Mouse (Mus musculus): Measurements from ENCODE around the gene Slco1a5.
"Not testable (repeated sequence)": the region's sequence is repeated elsewhere in the genome, so short reads cannot be mapped to it uniquely, and the experiment has no call there.

Slco1a5 gene

GRCm38 (mm10) chr6:142322881-142323280 lies at the start of gene Slco1a5:
Gene Slco1a5, minus strand, starts transcription at chr6:142322981.
- DNase-seq (ENCODE audit: extremely low spot score): no peak

- no peak for DNase-seq (ENCODE audit: extremely low spot score)
These were observed 46.8 kb upstream of the Slco1a5 start for GRCm38 (mm10) chr6:142369568-142369967.

- DNase-seq (ENCODE audit: extremely low spot score): no peak
These were observed 44.8 kb upstream of the Slco1a5 start for GRCm38 (mm10) chr6:142367565-142367964.

DNA sequence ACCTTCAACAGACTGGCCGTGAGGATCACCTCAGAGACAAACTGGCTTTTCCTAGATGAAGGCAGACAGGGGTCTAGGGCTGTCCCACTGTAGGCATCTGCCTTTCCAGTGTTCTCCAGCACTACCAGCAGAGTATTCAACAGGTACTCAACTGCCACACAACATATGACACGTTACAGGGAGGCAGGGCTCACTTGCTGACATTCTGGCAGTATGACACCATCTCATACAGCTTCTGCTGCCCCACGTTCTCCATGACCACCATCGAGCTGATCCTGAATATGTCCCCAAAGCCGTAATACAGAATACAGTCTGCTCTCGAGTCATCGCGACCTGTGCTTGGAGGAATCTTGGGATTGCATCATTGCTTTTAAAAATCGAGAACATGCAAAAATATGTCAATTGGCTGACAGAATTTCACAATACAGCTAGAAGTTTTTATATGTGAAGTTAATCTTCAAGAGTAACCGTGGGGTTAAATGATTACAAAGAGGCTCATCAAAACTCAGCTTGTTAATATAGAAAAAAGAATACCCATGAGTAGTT lies 43.8 kb upstream of the Slco1a5 start:
- no peak for DNase-seq (ENCODE audit: extremely low spot score)

- no peak for DNase-seq (ENCODE audit: extremely low spot score)
These were observed 43.1 kb upstream of the Slco1a5 start for GRCm38 (mm10) chr6:142365742-142366472.

DNA sequence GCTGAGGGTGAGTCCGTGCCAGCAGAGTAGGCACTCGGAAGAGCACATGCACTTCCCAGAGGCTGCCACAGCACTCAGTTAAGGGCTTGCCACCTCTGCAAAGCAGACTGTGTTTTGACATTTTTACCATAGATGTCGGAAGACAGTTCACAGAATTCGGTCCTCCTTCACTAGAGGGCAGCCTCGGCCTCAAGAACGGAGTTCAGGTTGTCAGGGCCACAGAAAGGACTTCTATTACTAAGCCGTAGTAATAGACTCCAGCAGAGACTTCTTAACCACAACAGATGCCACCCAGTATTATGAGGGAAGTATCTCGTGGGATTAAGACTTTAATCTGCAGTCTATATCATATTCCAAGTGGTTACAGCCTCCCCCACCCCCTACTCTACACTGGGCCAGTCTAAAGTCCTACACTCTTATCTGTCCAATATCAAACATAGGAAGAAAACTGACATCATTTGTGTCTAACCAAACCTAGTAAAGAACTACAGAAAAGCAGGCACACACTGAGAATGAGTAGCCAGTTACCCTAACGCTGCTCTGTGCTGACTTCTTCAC lies 40.3 kb upstream of the Slco1a5 start:
- DNase-seq (ENCODE audit: extremely low spot score): no peak

GRCm38 (mm10) chr6:142362036-142362435 lies 39.3 kb upstream of the Slco1a5 start:
- no peak for DNase-seq (ENCODE audit: extremely low spot score)

- no peak for DNase-seq (ENCODE audit: extremely low spot score)
These were observed 34.3 kb upstream of the Slco1a5 start for GRCm38 (mm10) chr6:142357106-142357505.

DNA sequence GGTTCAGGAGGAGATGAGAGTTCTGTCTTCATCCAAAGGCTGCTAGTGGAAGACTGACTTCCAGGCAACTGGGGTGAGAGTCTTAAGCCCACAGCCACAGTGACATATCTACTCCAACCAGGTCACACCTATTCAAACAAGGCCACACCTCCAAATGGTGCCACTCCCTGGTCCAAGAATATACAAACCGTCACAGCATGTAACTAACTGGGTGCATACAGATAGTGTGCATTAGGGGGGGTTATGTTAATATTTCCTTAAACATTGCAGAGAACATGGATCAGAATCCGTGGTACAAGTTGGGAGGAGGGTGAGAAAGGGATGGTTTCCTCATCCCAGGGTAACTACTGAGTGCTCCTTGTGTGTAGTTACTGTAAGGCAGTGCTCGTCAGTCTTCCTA lies 29.3 kb upstream of the Slco1a5 start:
- DNase-seq (ENCODE audit: extremely low spot score): not testable (repeated sequence)

DNA sequence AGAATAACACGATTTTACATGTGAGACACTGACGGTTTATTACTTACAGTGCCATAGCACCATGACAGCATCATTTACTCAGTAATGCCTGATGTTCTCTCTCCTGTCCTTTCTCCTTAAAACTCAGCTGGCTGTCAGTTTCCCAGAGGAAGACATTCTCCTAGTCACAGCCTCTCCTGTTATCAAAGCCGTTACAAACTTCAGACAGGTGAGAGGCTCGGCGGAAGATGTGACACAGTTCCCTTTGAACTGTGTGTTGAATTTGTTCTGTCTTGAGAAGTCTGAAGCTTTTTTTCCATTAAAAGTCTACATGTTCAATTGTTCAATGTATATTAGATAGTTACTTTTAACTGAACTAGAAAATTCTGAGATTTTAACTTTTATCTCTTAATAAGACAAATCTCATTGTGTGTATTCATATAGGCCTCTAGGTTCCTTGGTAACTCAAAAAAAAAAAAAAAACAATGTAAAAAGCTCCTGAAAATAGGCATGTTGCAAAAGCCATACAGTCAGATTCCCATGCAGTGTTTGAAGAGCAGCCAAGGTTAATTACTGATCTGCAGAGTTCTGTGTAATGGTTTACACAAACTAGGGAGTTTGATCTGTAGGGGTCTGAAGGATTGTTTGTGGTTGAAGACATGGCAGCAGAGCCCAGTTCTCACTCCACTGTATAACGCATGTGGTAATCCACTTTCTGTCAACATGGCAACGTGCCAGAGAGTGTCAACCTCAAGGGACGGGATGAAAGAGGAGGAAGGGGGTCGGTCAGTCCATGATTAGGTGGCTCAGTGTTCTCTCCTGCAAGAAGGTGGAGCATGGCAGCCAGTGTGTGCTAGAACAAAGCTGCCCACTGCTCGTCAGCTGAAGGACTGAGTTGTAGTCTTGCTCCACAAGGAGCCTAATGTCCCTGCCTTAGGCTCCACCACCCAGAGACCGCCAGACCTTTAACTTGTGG lies 24.9 kb upstream of the Slco1a5 start:
- no peak for DNase-seq (ENCODE audit: extremely low spot score)

GRCm38 (mm10) chr6:142346181-142347110 lies 23.7 kb upstream of the Slco1a5 start:
- DNase-seq (ENCODE audit: extremely low spot score): no peak

GRCm38 (mm10) chr6:142345440-142346038 lies 22.8 kb upstream of the Slco1a5 start, which contains the start of gene Pyroxd1:
Gene Pyroxd1, plus strand, starts transcription at chr6:142345654.
- peak; percentile 89 for DNase-seq (ENCODE audit: extremely low spot score)

DNA sequence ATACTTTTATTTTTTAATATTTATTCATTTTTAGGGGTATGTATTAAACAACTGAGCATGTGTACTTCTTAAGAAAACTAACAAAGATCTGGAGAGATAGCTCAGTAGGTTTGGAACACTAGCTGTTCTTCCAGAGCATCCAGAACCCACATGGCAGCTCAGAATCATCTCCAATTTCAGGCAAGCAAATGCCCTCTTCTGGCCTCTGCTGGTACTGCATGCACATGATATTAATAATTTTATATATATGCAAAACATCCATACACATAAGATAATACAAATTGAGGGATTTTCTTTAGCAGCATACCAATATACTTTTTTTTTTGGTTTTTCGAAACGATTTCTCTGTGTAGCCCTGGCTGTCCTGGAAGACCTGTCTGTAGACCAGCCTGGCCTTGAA lies 20.8 kb upstream of the Slco1a5 start:
- DNase-seq (ENCODE audit: extremely low spot score): peak; percentile 37

- no peak for DNase-seq (ENCODE audit: extremely low spot score)
These were observed 16.8 kb upstream of the Slco1a5 start for GRCm38 (mm10) chr6:142339576-142339975.

DNA sequence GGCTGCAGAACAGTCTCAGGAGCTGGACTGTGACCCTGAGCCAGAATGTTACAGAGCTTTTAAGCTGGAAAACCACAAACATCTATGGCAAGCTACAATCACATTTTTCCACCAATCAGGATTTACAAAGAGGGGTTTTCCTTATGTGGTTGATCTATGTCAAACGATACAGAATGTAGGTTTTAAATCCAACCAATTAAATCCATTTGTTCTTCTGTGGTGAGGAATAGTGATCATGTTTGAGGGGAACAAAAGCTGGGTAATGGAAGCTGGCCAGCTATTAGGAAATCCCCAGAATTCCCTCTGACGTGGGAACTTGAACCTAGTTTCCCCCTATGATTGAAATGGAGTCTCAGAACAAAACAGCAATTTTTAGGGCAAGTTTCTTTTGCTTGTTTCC lies 16.2 kb upstream of the Slco1a5 start:
- DNase-seq (ENCODE audit: extremely low spot score): no peak

DNA sequence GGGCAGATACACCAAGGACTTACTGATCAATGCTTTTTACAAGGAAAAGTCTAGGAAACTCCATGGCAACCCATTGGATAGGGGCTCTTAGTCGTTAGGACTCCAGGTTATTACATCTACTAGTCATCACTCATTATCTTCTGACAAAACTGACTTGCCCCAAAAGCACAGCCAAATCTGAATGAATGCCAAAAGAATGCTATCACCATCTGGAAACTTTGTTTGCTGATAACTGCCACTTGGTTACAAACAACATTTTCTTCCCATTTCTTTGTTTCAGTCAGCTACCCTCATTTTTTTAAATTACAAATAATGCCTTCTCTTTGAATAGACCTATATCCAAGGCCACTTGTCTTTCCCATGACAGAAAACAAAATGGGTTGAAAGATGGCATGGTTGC lies 6.4 kb upstream of the Slco1a5 start:
- DNase-seq (ENCODE audit: extremely low spot score): no peak

- no peak for DNase-seq (ENCODE audit: extremely low spot score)
These were observed 3.8 kb upstream of the Slco1a5 start for GRCm38 (mm10) chr6:142326598-142326997.

DNA sequence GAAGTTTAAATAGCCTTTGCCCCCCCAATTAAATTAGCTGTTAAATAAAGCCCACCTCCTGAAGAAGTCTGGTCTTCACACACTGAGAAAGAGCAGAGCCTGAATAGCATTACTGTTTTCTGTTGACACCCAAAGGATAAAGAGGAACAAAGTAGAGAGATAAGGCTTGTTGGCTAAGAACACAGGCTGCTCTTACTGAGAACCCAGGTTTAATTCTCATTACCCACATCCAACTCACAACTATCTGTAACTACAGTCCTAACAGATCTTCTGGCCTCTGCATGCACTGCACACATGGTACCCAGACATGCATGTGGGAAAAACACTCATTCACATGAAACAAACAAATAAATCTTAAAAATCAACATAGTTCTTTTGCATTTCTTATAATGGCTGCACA lies 5.7 kb downstream of the Slco1a5 start:
- DNase-seq (ENCODE audit: extremely low spot score): no peak

DNA sequence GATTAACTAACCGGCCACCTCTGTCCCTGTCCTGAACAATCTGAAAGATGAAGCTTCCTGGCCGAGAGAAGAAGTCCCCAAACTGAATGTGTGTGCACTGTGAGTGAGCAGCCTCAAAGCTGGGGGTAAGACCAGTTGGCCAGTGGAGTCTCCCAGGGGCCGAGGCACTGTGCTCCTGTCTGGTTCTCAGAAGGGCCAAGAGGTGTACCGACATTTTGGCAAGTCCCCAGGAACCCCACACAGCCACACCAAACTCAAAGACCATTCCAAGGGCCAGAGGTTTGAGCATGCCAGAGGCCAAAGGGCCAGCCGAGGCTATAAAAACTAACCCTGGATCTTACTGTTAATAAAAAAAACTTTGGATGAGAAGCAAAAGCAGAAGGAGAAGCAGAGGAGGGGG lies 8.5 kb downstream of the Slco1a5 start:
- DNase-seq (ENCODE audit: extremely low spot score): no peak

DNA sequence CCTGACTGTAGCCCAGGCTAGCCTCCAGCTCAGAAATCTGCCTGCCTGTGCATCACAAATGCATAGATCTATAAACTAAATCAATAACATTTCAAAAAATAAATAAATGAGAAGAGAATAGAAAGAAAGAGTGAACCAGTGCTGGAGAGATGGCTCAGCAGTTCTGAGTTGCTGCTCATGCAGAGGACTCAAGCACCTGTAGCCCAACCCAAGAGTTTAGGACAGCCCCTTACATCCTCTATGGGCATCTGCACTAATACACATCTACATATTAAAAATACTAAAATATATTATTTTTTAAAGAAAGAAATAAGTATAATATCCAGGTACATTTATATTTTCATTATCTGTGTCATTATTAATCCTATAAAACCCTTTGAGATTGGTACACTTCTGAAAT lies 17.7 kb downstream of the Slco1a5 start:
- no peak for DNase-seq (ENCODE audit: extremely low spot score)

DNA sequence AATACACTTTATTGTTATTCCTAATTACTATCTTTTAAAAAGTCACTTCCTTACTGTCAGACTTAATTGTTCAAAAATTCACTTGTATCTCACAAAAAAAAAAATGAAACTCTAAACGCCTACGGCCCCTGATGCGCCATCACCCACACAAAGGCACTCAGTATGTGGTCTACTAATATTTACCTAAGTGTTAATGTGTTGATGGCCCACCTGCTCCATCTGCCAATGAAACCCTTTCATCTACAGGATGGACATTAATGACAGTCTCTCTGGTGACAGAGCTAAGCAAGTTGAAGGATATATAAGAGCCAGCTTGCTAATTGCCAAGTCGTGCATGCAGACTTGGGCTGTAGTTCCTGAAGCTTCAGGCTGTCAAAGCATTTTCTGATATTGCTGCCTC lies 24.7 kb downstream of the Slco1a5 start, which contains the start of gene Iapp:
Gene Iapp (plus strand): TSS at position 326 of the 400 bp plus-strand sequence.
- no peak for DNase-seq (ENCODE audit: extremely low spot score)
